Mouse (Mus musculus) ovary, postnatal 36 days (tissue): ENCODE data around the gene Dnaic2.
A peak's percentile ranks its signal among the peaks of the same experiment; 100 is the strongest.

Source experiments
- DNase-seq: peaks from one replicate; pipeline ENCODE4 v3.0.0; 2022; ENCODE audit warnings: low spot score, mixed read lengths

Dnaic2 gene

DNA sequence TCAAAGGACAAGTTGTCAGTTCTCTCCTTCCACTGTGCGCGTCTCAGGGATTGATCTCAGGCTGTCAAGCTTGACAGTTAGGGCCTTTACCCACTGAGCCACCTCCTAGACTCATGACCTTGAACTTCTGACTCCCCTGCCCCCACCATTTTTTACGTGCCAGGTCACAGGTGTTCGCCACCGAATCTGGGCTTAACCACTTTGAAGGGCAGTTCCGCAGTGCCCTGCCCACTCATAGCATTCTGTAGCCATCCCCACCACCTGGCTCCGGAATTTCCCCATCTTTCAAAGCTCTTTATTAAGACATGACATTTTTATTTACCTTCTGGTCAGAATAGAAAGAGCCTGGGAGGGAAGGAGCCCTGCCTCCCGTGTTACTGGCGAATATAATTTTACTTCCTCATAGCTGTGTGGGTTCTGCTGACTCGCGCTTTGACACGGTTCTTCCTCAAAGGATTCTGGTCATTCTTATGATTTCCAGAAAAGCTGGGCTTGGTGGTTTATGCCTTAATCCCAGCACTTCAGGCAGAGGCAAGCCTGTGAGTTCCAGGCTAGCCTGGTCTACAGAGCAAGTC lies 20.4 kb downstream of the Dnaic2 start:
- no peak for DNase-seq

DNA sequence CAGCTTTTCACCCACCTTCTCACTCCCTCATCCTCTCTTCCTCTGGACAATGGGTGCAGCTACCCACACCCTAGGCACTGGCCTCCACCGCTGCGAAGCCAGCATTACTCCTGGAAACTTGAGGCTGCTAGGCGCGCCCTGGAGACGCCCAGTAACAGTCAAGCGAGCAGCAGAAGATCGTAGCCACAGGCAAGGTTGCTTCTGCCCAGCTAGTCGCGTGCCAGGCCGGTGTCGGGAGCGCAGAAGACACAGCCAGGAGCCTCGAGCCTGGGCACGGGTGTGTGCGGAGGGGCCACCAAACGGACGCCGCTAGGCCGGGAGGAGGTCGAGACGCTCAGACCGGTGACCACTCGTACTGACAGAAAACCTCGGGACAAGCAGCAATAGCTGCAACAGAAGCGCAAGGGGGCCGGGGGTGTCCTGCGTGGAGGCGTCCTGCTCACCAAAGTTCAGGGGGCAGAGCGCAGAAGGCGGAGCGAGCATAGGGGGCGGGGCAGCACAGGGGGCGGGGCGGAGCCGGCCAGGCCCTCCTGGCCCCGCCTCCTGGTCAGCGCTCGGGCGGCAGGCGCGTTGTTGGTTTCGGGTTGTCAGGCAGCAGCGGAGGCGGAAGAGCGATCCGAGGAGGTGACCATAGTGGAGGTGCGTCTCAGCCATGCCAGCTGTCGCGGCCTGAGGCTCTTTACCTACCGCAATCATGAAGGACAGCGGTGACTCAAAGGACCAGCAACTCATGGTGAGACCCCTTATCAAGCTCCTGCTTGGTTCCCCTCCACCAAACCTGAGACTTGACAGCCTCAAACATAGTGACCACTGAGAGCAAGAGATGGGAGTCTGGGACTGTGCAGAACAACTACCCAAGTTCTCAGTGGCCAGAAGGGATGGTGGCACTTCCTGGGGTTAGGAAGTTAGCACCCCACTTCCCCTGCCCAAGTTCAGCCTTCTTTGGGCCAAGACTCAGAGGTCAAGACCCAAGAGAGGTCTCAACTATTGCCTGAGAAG lies 37.9 kb downstream of the Dnaic2 start, which contains the start of gene Kif19a:
Gene Kif19a (plus strand): TSS at position 569 of the 999 bp plus-strand sequence.
- DNase-seq = peak; percentile 71

DNA sequence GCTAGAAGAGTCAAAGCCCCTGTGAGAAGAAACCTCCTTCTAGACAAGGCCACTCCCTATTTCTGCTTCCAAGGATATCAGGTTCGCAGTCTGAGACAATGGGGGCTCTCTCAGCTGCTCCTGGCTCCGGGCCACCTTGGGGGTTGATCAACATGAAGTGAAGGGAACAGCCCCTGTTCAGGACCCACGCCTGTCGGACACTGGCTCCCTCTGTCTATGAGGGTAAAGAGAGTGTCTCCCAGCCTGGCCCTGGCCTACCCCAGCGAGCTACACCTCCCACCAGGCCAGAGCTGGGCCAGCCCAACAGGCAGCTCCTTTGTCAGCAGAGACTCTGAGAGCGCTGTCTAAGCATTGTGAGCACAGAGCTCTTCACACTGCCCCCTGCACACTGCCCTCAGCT lies 42.7 kb downstream of the Dnaic2 start:
- no peak for DNase-seq

DNA sequence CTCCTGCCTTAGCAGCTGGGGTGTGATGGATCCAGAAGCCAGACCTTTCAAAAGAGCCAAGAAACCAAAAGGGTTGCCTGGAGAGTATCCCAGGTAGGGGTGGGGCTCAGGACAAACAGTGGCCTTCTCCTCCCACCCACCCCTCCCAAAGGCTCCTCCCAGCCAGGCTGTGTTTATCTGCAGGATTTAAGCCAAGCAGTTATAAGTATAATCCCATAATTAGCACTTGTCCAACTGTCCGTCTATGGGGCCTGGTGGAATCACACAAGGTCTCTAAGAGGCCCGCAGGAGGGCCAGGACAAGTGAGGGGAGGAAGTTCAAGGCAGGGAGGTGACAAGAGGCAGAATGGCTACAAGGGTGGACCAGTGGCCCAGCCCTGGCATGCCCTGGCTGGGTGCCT lies 44.7 kb downstream of the Dnaic2 start:
- DNase-seq = no peak

DNA sequence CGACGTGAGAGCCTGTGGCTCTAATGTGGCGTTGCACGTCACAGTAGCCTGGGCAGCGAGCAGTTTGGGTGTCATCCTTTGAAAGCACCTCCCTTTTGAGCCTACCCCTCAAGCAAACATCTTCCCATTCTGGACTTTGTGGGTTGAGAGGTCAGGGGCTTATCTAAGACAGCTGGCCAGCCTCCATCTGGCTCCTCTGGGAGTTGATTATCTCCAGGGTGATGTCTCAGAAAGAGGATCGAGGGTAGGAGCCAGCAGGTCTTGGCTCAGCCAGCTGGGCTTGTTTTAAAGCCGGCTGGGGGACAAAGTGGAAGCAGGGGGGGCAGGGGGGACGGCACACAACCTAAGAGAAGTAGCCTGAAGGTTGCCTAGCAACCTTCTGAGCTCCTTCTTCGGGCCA lies 52.9 kb downstream of the Dnaic2 start:
- DNase-seq = peak; percentile 62

DNA sequence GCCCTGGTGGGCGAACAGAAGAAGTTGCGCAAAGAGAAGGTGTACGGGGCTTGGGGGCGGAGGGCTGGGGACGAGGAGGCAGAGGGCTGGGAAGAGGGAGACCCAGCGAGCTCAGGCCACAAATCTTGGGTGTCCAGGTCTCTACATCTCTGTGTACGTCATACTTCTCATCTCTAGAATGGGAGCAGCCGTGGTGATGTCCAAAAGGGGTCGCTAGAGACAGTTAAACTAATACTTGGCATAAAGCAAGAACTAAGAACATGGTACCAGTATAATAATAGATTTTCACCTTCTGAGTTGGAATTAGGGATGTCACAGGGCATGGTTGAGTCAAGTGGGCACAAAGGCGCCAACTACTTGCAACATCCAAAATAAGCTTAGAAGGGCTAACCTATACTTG lies 58.7 kb downstream of the Dnaic2 start:
- DNase-seq = no peak

DNA sequence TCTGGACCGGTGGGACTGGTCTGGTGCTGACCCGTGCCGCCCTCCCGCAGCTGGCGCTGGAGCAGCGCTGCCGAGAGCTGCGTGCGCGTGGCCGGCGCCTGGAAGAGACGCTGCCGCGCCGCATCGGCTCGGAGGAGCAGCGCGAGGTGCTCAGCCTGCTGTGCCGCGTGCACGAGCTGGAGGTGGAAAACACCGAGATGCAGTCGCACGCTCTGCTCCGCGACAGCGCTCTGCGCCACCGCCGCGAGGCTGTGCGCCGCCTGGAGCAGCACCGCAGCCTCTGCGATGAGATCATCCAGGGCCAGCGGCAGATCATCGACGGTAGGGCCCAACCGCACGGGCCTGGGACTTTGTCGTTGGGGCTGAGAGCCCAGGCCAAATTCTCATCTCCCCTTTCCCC lies 59.1 kb downstream of the Dnaic2 start:
- DNase-seq = no peak

DNA sequence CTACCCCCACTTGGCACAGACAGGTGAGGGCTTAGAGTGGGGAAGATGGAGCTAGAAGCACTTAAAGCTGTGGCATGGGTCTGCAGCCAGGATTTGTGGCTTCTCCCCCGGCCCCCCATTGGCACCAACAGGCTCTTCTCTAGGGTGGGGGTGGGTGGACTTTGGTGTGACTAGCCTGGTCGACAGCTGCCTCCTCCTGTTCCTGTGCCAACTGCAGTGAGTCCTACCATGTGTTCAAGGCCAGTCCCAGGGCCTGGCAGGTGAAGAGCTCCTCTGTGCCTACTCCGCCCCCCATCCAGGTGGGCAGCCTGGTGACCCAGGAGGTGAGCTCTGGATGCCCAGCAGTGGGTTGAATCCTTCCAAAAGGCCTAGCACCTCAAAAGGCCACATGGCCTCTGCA lies 60.4 kb downstream of the Dnaic2 start:
- DNase-seq = no peak

DNA sequence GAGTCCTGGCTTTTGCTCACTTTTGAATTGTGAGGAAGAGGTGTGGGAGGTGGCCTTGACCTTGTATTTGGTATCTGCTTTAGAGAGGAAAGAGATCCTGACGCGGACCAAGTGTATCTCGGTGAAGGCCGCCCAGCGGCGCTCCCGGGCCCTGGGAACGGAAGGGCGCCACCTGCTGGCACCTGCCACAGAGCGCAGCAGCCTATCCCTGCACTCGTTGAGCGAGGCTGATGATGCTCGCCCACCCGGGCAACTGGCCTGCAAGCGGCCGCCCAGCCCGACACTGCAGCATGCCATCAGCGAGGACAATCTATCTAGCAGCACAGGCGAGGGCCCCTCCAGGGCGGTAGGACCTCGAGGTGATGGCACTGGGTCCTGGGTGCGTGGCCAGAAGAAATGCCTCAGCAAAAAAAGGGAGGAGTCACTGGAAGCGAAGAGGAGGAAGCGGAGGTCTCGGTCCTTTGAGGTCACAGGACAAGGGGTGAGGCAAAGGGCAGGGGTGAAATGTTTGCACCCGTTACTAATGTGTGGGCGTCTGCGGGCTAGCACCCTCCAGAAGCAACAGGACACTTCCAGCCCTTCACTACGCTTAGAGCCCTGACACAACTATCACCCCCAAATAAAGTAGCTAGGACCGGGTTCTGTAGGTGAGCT lies 62.0 kb downstream of the Dnaic2 start:
- DNase-seq = peak; percentile 83

DNA sequence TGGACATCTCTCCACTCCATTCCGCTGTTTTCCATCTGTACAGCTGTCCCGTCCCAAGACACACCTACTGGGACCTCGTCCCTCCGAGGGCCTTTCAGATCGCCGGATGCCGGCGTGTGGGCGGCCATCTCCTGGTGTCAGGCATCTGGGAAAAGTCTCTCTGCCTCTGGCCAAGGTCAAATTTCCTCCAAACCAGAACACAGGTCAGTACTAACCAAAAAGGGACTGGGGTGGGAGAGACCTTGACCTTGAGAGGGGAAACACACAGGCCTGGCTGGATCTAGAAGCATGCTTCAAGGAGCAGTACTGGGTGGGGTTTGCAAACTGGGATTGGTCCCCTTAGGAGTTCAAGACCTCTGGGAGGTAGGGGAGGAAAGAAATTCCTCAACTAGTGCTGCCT lies 62.5 kb downstream of the Dnaic2 start:
- no peak for DNase-seq

DNA sequence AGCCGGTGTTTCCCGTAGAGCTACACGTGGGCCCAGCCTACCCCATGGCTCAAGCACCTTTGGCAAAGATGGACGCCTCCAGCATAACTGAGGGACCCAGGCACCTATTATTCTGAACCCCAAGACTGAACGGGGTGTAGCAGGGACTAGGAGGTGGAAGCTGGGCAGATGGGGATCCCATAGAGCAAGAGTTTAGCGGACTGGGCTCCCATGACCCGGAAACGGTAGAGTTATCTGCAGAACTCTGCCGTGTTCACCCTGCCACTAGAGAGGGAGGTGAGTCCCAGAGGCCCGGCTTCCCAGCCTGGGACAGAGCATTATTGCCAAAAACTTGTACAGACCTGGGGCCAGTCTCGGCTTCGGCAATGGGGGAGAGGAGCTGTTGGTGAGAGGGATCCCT lies 63.0 kb downstream of the Dnaic2 start:
- DNase-seq = no peak

DNA sequence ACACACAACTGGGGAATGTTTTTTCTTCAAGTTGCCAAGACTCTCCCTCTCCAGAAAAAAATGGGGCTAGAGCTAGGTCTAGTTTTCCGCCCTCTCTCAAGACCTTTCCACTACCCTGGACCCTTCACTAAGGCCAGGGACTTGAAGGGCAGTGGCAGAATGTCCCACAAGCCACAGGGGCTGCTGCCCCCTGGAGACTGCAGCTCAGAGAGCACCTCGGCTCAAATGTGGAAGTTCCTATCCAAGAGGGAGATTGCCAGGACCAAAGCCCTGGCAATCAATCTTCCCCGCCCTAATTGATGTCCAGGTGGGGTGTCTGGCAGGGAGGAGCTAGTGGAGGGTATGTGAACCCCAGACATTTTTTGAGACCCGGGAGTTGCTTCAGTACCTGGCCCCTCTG lies 63.6 kb downstream of the Dnaic2 start:
- DNase-seq = no peak

DNA sequence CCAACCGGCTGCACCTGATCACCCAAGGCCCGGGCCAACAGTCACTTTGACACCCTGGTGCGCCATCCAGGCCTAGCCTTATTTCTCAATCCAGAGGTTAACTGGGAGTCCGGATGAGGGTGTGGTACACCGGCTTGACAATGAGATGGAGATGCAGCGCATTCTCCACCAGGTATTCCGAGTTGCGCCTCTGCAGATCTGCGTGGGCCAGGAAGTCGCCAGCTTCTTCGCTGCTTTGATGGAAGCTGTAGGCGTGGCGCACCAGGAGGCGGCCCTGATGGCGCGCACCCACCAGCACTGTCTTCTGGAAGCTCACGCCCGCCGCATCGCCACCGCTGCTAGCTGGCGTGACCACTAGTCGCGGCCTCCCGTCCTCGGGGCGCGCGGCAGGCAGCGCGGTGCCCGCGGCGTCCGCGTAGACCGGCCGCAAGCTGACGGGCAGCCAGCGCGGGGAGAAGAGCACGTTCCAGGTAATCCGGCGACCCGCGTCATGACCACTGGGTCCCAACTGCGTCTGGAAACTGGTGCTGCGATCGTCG lies 64.2 kb downstream of the Dnaic2 start:
- DNase-seq = no peak

DNA sequence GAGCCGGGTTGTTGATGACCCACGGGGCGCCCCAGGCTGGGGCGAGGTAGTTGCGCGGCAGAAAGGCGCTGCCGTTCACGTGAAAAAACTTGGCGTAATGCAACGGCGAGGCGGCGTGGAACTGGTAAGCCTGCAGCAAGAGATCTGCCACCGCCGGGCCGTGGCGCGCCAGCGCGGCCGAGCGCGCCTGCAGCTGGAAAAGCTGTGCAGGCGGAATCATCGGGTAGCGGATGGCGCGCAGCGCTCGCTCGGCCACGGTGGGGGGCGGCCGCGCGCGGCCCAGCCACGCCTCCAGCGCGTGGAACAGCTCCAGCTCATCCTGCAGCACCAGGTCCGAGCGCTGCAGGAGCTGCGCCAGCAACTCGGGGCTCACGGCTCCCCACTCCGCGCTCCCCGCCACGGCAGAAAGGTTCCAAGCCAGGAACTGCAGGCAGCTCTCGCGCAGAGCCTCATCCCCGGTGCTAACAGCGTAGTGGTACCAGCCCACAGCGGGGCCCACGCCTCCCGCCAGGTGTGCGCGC lies 64.7 kb downstream of the Dnaic2 start:
- DNase-seq = no peak

DNA sequence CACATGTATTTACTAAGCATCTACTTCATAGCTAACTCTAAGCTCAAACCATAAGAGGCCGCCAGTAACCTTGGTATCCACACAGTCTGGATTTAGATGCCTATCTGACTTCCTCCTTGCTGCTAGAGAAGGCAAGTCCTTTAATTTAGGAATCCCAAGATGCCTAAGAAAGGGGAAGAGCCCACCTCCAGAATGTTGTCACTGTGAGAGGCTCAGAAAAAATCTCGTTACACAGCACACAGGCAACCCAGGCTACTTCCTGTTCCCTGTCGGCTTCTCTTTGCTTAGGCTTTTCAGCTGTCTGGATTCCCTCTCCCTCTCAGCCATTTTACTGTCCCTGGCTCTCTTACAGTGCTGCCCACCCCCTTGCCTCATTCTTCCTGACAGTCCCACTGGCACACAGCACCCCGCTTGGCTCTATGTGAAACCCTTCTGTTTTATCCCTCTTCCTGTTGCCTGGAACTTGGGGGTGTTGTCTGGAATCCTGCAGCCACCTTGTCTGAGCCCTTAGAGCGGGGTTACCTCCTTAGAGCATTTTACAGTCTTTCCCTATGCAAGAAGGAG lies 65.8 kb downstream of the Dnaic2 start:
- DNase-seq = no peak

DNA sequence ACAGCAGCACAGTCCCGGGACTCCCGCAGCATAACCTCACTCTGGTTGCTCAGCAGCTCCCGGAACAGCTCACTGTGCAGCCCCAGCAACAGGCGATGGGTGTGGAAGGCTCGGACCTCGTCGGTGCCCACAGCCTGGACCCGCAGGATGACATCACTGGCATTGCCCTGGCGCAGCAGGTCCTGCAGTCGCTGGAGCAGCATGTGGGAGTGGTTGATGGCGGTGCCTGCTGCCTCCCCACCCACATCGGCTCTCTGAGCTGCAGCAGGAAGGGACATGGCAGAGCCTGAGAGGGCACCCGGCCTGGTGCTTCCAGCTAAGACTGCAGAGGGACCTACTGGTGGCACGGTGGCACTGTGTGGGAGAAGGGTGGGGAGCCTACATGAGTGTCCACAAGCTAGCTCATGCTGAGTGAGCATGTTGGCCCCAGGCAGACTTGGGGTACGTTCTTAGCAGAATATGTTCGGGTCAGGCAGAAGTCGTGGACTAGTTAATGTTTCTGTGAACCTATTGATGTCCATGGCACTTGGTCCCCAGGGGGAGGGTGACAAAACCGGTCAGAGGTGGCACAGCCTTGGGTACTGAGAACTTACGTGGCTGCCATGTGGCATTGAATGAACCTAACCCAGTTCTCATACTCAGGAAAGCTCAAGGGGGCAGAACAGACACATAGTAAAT lies 66.8 kb downstream of the Dnaic2 start:
- no peak for DNase-seq

DNA sequence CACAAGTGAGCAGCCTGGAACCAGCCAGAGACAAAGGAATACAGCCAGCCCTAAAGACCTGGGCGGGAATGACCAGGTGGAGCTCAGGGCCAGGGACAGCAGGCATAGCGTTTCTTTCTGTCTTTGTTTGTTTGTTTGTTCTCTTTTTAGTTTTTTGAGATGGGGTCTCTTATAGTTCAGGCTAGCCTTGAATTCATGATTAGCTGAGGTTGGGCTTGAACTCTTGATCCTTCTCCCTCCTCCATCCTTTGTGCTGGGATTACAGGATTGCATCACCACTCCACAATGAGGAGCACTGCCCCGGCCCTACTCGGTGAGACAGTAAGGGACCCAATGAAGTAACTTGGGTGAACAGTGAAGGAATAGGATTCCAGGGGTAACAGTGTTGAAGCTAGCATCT lies 67.5 kb downstream of the Dnaic2 start:
- DNase-seq = no peak

DNA sequence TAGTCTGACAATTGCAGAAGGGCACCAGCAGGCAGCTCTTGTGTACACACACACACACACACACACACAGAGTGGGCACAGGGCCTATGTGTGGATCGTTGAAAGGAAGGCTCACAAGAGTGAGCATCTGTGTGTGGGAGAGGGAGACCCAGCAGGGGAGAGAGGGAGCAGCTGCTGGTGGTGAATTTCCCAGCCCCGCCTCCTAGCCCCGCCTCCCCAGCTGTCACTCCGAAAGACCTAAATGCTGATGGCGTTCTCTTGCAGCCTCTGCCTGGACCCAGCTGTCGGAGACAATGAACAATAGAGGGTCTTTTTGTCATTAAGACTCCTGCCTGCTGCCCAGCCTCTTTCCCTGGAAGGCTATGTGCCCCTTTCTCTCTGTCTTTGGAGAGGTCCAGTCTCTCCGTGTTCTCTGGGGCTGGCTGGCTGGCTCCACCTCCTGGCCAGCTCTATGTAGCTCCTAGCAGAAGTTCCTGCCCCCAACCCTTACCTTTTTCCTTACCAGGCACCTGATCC lies 68.1 kb downstream of the Dnaic2 start:
- peak; percentile 50 for DNase-seq

DNA sequence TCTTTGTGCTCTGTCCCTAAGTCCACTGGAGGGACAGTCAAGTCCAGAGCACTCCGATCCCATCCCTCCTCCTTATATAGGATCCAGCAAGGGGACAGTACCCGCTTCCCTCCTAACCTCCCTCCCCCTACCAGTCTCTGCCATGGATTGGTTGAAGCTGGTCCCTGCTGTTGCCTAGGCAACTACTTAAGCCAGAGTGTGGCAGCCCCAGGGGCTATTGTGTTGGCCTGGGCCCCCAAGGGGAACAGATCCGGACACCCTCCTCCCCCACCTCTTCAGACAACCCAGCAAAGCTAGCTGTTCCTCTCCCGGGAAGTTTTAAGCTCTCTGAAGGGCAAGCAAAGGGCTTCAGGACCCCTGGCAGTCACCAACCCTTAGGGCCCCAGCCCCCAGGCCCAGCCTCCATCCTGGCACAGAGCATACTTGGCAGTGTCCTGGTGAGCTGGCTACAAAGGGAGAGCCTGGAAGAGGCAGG lies 68.7 kb downstream of the Dnaic2 start, which contains the start of gene Btbd17:
Gene Btbd17 (minus strand): TSS at position 98 of the 475 bp plus-strand sequence.
- no peak for DNase-seq

DNA sequence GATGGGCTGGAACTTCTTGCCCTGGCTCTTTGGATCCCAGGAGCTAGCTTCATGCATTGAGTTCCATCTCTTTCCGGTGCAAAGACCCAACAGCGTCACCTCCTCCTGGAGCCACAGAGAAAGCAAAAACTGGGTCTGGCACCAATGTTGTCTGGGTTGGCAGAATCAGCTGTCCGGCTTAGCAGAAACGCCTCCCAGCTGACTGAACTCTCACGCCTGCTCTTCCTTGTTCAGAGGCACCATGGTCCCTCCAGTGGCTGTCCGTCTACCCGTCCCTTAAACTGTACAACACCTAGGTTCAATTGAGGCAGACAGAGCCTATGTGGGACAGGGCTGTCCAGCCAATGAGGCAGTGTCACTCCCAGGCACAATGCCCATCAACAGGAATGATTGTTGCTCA lies 70.0 kb downstream of the Dnaic2 start:
- DNase-seq = no peak

DNA sequence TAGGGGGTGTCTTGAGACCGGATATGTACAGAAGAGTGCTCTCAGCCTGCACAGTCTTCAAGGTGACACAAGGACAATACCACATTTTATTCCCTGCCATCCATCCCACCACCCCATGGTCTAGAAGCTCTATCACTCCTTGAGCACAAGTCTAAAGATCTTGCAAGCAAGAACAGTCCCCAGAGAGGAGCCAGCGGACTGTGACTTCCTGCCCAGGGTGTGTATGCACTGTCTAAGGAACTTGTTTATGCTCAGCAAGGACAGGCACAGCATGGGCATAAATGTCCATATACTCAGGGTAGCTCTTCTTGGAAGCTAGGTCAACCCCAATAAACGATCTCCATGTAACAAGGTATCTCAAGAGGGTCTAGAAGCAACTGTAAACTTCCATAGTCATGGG lies 70.8 kb downstream of the Dnaic2 start:
- no peak for DNase-seq
